Mouse (Mus musculus): ENCODE results near the gene 1600014C10Rik.

1600014C10Rik gene

DNA sequence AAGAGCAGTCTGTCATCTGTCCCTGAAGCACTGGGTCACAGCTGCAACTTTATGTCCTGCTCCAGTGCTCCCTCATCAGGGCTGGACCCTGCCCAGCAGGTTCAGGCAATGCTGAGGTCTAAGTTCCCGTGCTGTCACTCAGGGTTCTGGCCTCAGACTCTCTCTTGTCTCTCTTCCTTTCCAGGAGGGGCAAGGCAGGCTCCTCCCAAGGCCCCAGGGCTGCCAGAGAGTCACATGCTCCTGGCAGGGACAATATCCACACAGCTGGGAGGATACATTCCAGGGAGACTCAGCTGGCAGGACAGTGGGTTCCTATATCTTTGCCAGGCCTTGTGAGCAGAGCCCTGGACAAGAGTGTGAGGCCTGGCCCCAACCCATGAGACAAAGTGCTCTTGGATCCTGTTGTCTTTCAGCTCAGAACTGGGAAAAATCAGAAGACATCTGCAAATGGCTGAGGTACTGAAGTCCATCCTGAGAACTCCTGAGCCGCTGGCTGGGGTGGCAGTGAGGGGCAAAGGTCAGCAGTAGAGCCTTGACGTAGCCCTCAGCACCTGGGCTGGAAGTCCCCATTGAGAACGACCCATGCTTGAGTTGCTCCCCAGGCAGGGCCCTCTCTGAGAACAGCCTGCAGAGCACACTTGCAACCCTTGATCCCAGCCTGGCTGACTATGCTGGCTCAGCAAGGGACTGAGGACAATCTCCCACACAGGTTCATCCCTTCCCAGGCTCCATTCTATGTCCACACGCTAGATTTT is 34.6 kb downstream of the 1600014C10Rik start:
- DNase-seq, result no peak

DNA sequence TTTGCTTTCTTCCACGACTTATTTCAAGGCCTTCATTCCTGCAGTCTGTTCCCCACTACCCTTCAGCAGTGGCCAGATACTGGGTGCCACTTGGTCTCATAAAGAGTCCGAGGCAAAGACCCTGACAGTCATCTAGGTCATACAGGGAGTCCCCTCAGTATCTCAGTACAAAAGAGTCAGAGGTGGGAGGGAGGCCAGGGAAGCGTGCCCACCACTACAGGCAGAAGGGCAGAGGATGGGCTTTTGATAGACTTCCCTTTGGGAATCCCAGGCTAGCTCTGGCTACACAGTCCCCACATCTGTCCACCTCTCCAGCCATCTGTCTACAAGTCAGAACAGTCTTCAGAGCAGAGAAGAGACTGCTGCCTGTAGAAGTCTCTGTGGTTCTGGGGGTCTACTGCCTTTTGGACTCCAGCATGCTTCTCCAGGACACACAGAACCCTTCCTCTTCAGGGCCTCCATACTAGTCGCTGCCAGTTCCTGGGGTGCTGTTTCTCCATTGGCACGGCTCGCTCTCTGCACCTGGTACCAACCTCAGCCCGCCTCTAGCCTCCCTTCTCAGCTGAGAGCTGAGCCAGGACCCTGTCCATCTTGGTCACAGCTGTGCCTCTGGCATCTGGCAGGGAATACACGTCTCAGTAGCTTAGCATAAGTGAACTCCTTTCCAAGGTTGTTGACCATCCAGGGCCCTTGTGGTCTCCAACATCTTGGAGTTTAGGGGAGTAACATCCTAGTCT is 35.8 kb downstream of the 1600014C10Rik start:
- DNase-seq, result no peak

DNA sequence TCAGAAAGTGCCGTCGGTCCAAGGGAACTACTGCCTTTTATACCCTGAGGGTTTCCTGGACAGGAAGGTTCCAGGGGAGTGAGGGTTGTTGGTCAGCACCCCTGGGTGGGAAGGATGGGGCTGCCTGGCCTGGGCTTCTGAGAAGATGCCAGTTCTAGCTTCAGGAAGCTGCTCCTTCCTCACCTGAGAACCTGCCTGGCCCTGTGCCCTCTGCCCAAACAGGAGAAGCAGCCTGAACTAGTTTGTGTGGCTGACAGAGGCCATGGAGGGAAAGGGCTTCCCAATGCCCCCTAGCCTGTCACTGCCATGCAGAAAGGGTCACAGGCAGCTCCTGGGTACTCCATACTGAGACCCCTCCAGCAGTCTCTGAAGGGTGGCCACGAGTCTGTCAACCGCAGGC is 36.5 kb downstream of the 1600014C10Rik start:
- DNase-seq, result no peak

DNA sequence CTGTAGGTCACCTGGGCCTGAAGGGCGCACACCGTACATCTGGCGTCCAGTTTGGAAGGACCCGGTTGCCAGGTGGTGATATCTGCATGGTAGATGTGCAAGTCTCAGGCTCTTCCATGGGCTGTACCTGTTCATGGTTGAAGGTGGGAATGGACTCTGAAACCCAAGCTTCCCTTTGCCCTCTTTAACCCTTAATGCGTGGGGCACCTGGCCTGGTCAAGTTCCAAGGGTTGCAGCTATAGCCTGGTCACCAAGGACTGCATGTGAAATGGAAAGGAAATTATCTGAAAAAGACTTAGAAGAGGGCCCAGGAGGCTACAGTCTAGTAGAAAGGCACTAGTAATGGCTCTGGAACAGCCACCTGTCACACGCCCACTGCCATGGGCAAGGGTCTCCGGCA is 37.8 kb downstream of the 1600014C10Rik start:
- no peak for DNase-seq

DNA sequence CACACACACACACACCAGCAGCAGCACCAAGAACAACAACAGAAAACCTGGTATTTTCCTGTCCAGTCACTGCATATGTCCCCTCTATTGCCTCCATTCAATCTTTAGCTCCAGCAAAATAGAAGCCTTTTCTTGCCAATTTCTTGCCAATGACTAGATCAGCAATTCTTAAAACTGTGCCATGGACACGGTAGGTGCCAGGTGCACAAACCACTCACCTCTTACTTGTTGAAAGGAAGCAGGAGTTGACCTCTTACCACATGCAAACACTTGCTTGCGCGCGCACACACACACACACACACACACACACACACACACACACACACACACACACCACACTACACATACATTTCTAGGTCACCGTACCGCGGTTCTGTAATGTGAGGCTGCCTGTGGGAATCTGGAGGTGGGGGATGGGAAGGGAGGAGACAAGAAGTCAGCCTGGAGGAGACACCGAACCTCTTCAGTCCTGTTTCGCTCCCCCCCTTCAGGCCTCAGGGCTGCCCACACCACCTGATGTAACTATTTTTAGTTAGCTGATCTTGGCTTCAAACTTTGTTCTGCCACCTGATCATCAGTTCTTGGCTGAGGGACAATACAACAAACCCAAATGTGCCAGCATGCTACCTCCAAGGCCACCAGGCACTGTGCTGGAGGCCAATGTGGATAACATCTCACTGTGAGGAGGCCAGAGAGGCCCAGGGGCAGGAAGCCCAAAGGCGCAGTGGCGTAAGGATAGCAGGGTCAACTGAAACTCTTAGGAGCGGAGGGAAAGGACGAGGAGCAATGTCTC is 41.8 kb downstream of the 1600014C10Rik start:
- DNase-seq, result peak; percentile 80

DNA sequence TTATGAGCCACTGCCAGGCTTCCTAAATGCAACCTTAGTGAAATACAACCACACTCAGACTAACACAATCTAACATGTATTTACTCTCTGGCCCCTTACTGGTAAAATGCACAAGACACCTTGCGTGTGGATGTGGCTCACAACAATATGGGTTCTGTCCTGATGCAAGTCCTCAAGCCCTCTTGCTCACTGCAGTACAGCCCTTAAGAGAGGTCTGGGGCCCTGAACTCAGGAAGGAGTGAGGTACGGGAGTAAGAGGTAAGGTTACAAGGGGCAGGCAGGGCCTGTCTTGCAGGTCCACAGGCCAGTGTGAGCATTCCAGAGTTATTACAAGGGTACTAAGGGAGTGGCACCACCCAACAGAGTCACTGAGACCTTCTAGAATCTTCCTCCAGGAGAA is 43.2 kb downstream of the 1600014C10Rik start:
- no peak for DNase-seq

DNA sequence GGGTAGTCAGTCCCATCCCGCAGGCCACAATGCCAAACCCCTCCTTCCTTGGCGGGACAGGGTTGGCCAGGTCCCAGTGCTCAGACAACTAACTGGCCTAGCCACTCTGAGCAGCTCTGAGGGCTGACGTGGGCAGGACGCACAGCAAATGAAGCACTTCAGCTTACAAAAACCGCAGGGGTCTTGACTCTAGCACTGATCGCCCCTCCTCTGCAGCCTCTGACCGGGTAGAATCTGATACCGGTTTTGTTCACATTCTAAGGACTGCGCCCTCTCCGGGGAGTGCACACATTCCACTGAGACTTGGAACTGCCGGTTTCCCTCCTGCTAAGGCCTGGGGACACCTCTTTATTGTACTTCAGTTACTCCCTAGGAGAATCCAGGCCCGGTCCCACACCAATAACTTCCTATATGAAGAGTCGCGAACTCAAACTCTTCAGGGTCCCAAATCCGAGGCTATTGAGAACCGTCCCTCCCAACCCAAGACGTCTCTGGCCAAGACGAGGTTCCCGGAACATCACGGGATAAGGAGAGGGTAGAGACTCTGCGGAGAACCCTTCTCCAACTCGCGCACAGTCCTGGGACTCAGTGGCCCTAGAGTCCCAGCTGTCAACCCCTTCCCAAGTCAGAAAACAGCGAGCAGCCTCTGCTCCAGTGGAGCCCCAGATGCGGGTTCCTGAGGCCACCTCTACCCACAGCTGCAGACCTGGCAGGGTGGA is 44.3 kb downstream of the 1600014C10Rik start:
- DNase-seq, result peak; percentile 86

DNA sequence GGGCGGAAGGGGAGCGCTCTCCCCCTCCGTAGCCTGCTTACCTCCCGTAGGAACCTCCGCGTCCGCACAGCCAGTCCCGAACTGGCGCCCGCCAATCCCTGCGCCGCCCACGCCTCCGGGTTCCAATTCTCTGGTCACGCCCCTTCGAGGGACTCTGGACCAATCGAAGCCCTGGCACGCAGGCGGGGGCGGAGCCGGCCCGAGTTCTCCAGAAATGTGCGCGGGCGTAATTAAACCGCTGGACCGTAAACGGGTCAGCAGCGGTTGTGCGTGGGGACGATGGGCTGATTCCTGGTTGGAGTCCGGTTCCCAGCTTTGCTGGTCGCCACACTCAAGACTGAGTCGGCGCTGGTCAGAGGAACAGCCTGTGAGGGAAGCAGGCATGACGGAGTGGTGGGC is 44.9 kb downstream of the 1600014C10Rik start, which contains the start of gene Plekhf1:
TSS of gene Plekhf1 (minus strand) at position 117 of the 399 bp plus-strand sequence.
- peak; percentile 94 for DNase-seq

DNA sequence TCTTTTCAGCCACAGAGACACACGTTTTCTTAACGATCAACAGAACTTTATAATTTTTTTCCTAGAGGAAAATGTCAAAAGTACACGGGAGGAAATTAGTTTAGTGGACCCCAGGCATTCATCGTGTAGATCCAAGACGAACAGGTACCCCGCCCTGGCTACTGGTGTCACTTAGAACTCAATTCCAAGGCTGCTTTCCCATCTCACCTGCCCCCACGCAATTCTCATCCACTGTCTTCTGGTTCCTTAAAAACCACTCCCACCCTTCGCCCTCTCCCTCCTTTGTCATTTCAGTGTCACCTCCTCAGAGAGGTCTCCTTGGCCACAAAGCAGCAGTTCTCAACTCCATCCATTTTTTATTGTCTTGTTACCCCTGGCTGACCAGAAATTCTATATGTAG is 45.3 kb downstream of the 1600014C10Rik start:
- no peak for DNase-seq

DNA sequence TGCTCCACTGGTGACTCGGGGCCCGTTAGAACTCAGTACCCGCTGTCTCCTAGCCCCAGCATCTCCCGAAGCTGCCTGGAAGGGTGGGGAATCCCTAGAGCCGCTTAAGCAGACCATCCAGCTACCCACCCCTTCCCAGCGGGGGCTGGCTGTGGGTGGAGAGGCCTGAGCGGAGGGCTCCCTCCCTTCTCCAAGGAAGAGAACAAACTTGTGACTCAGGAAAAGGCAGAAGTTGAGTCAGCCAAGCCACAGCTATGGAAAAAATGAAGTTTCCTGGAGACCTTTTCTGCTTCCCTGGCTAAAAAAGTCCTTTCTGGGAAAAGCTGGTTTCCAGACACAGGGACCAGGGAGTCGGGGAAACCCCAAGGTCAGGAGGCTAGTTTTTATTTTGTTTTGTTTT is 47.3 kb downstream of the 1600014C10Rik start:
- DNase-seq, result no peak

DNA sequence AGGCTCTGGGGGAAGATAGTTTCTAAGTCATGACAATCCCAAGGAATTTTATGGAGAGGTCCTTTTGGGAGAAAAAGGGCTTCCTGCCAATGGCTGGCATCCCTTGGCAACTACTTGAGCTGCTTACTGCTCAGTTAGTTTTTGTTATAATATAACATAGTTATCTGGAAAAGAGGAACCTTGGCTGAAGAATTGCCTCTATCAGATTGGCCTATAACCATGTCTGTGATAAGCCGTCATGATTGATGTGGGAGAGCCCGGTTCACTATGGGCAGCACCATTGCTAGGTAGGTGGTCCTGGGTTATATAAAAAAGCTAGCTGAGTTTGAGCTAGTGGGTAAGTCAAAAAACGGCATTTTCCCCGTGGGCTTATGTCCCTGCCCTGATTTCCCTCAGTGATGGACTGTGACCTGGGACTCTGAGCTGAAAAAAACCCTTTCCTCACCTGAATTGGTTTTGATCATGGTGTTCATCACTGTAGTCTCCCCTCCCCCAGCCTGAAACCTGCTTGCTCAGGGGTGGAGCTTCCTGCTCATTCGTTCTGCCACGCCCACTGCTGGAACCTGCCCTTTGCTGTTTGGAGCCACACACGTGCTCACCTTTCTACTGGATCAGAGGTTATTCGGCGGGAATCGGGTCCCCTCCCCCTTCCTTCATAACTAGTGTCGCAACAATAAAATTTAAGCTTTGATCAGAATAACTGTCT is 53.5 kb downstream of the 1600014C10Rik start:
- no peak for DNase-seq

DNA sequence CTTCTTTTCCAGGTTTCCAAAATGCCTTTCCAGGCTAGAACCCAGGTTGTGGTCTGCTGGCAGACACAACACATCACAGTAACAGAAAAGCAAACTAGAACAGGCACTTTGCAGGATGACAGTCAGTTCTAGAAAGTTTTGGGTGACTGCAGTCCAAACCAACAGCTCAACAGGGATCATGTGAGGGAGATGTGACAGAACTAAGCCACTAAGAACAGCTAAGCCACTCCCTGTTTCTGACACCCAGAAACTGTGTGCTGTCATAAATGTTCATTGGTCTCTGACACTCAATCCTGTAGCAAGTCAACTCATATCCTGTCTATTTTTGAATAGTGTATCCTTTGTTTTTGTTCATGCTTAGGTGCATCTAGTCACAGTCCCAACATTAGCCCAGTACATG is 54.1 kb downstream of the 1600014C10Rik start:
- DNase-seq, result no peak

DNA sequence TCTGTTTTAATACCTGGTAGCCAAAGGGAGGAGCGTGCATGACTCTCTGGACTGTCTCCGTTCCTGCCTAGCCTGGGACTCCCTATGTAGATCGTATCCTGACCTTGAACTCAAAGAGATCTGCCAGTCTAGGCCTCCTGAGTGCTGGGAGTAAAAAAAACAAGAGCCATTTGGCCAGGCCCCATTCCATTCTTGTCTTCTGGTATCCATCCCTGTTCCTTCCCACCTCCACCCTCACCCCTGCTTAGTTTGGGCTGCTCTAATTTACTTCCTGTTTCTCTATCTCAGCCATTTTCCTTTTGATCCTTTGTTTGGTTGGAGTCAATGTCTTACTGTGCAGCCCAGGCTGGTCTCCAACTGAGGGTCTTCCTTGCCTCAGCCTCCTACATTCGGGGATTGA is 59.4 kb downstream of the 1600014C10Rik start:
- no peak for DNase-seq
